Mouse (Mus musculus) limb, embryonic 12.5 days (tissue): ENCODE results near the gene Tjp2. TPM values are rescaled to one million over a fixed set of nuclear protein-coding genes. Genes with fewer than 3 reads are reported as not detected.

Experiments used
- ATAC-seq: fragments of 200-750 bp; cut with Nextera tagmentation; 2 replicates; pipeline ENCODE4 v1.8.0; 2017; ENCODE audit warnings: low read depth, moderate TSS enrichment; ENCODE audit not compliant: insufficient number of reproducible peaks, insufficient read depth, low FRiP score, low TSS enrichment
- H3K27ac ChIP-seq: fragments of 300-500 bp; sonication (generic); 2 replicates; pipeline ENCODE4 v1.5.1; 2016; ENCODE audit warnings: mild to moderate bottlenecking, moderate library complexity
- H3K27me3 ChIP-seq: fragments of 300-500 bp; sonication (generic); 2 replicates; pipeline ENCODE4 v1.6.1; 2016; ENCODE audit warnings: mild to moderate bottlenecking, moderate library complexity
- H3K36me3 ChIP-seq: fragments of 300-500 bp; sonication (generic); 2 replicates; pipeline ENCODE4 v1.6.1; 2016; ENCODE audit warnings: mild to moderate bottlenecking, moderate library complexity
- H3K4me1 ChIP-seq: fragments of 300-500 bp; sonication (generic); replicated peaks from 2 replicates; pipeline ENCODE4 v1.6.1; 2016
- H3K4me2 ChIP-seq: fragments of 300-500 bp; sonication (generic); 2 replicates; pipeline ENCODE4 v1.6.1; 2016; ENCODE audit warnings: mild to moderate bottlenecking, moderate library complexity
- H3K4me3 ChIP-seq: fragments of 300-500 bp; sonication (generic); replicated peaks from 2 replicates; pipeline ENCODE4 v1.5.1; 2016; ENCODE audit warnings: mild to moderate bottlenecking
- H3K9ac ChIP-seq: fragments of 300-500 bp; sonication (generic); replicated peaks from 2 replicates; pipeline ENCODE4 v1.6.1; 2016; ENCODE audit warnings: mild to moderate bottlenecking, moderate library complexity
- H3K9me3 ChIP-seq: fragments of 300-500 bp; sonication (generic); 2 replicates; pipeline ENCODE4 v1.6.1; 2016; ENCODE audit warnings: mild to moderate bottlenecking, moderate library complexity
- WGBS: fragments of 180-500 bp; shearing (Covaris S2); methylation state at CpG from one replicate; pipeline ENCODE4 v1.1.7; 2016; 5-methylcytosine and 5-hydroxymethylcytosine counted together
- polyA plus RNA-seq: library from polyadenylated mRNA; unstranded; fragments of >200 nt; fragmentation: Nextera tagmentation; extraction: Ambion mirVana; gene quantifications from 2 replicates; pipeline ENCODE4 v1.2.1, GENCODE M21; 2016

Gene Tjp2
- polyA plus RNA-seq, 1 experiment from 2014 or later, result 28.6 TPM

DNA sequence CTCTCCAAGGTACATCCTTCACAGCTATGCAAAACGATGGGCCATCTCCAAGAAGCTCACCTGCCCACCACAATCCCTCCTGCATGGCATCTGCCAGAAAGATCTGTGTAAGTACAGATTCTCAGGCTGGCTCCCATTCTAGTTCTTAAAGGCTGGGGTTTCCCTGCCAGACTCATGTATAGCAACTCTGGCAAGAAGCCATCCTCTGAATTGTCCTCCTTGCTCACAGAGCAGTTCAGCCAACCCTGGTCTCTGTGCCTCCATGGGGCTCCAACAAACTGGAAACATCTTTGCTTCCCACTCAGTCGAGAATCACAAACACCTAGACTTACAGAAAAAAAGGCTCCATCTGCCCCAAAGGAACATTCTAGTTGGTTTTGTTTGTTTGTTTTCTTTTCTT is 139.5 kb downstream of the Tjp2 start:
- Histone ChIP-seq H3K9me3 (no peaks in the 10 kb centered on the region), H3K4me1 (no peaks in the 10 kb centered on the region), H3K9ac (no peak overlapping the region), H3K36me3 (no peaks in the 10 kb centered on the region), H3K27ac (no peak overlapping the region), H3K4me3 (no peak overlapping the region), H3K4me2 (no peak overlapping the region), H3K27me3 (no peaks in the 10 kb centered on the region)
- ATAC-seq, result no peak
- 85% methylated on average over 2 of the region's 2 CpGs for WGBS

DNA sequence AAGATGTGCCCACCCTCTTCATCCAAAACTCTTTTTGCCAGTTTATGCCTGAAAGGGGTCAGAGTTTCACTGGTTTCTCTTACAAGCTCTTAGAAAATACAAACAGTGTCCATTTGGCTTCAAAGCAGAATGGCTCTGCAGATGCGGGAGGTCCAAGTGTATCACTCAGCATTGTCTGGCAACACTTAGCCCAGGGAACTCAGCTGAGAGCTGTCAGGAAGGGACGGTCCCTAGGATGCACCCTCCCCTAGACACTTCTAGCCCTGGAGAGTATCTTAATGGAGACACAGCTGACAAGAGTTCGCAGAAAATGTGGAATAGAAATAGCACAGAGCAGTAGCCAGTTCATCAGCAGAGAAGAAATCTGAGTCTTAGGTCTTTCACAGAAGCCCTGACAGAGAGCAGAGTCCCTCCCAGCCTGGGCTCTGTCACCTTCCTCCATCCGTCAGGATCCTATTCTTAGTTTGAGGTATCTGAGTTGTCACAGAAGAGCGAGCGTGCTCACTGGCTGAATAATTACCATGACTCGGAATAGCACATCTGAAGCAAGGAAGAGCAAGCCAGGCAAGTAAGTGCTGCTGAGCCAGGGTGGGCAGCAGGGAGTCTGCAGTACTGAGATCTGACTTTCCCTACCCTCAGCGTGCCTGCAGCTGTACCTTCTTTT is 144.3 kb downstream of the Tjp2 start:
- Histone ChIP-seq H3K4me3 (no peak overlapping the region), H3K9ac (no peak overlapping the region), H3K27me3 (no peaks in the 10 kb centered on the region), H3K27ac (no peak overlapping the region), H3K4me2 (no peak overlapping the region), H3K9me3 (no peaks in the 10 kb centered on the region), H3K36me3 (no peaks in the 10 kb centered on the region), H3K4me1 (no peaks in the 10 kb centered on the region)
- 55% methylated on average over 8 of the region's 8 CpGs for WGBS
- no peak for ATAC-seq

DNA sequence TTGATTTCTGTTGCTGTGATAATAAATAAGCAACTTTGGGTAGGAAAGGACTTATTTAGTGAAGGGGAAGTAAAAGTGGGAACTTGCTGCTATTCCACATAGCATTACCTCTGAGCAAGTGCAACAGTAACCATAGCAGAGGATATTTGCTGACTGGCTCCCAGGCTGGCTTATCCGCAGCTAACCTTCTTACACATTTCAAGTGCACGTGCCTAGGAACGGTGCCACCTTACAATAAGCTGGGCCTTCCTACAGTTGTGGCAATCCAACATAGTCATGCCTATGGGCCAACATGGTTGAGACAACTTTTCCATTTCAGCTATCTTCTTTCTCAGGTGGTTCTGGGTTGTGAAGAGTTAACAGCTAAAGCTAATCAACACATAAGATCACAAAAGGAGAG is 147.2 kb downstream of the Tjp2 start:
- Histone ChIP-seq H3K4me1 (no peaks in the 10 kb centered on the region), H3K36me3 (no peaks in the 10 kb centered on the region), H3K4me3 (no peak overlapping the region), H3K9me3 (no peaks in the 10 kb centered on the region), H3K27ac (no peak overlapping the region), H3K27me3 (no peaks in the 10 kb centered on the region), H3K9ac (no peak overlapping the region), H3K4me2 (no peak overlapping the region)
- WGBS, result 91% methylated on average over 3 of the region's 3 CpGs
- ATAC-seq, result no peak

DNA sequence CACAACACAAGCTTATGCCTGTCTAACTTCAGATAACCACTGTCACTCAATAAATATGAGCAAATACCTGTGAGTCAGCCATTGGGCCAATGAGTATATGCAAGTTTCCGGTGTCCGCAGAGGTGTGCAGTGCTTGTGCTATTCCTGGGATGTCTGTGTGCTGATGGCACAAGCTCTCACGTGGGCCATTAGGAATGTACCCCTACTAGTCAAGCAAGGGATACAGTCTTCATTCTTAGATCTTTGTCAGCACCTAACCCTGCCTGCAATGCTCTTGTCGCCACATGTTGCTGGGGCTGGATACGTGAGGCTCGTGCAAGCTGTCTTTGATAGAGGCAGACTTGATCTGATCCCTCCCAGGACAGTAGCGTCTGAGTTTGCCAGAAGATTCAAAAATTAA is 148.3 kb downstream of the Tjp2 start:
- no peak for ATAC-seq
- no peak overlapping the region for H3K4me3 ChIP-seq
- no peak overlapping the region for H3K27ac ChIP-seq
- H3K9me3 ChIP-seq, result no peaks in the 10 kb centered on the region
- H3K4me2 ChIP-seq, result no peak overlapping the region
- no peak overlapping the region for H3K9ac ChIP-seq
- no peaks in the 10 kb centered on the region for H3K36me3 ChIP-seq
- WGBS, result 86% methylated on average over 7 of the region's 7 CpGs
- no peaks in the 10 kb centered on the region for H3K4me1 ChIP-seq
- H3K27me3 ChIP-seq, result no peaks in the 10 kb centered on the region

DNA sequence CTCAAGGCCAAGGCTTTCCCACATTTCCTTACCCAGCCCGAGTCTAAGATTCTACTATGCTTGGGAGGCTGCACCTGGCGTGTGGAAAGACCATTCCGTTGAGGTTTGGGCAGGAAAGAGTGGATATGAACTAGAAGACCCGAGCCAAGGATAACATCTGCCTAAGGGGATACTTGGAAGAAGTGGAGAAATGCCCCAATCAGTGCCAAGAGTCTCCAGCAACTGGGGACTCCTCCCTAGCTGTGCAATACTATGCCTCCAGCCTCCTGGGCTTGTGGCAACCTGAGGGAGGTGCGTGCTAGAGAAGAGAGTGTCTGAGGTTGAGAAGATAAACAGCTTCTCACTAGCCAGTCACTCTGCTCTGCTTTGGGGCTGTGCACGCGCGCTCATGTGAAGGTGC is 148.9 kb downstream of the Tjp2 start:
- ATAC-seq, result no peak

DNA sequence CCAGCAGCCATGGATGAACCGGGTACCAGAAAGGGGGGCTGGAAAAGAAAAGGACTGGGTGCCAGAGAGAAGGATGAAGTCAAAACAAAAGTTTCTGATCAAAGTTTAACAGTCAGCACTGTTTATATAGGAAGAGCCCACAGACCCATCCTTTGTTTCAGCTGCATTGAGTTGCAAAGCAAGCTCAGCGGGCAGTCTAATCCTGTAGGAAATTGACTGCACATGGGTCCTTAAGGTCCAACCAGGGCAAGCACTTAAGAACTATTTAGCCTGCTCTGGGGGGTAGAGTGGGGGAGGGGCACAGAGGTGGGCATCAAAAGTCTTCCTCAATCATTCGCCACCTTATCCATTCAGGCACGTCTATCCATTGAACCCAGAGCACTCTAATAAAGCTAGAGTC is 151.7 kb downstream of the Tjp2 start:
- Histone ChIP-seq H3K27ac (no peak overlapping the region), H3K27me3 (no peaks in the 10 kb centered on the region), H3K36me3 (no peaks in the 10 kb centered on the region), H3K9ac (no peak overlapping the region), H3K4me2 (no peak overlapping the region), H3K4me1 (no peaks in the 10 kb centered on the region), H3K9me3 (no peaks in the 10 kb centered on the region), H3K4me3 (no peak overlapping the region)
- no peak for ATAC-seq
- WGBS, result 62% methylated on average over 4 of the region's 4 CpGs

More for the DNA sequence above, 148.9 kb downstream of the Tjp2 start:
- H3K4me2 ChIP-seq, result no peak overlapping the region
- H3K27me3 ChIP-seq, result no peaks in the 10 kb centered on the region
- H3K27ac ChIP-seq, result no peak overlapping the region
- H3K4me3 ChIP-seq, result no peak overlapping the region
- no peak overlapping the region for H3K9ac ChIP-seq
- H3K4me1 ChIP-seq, result no peaks in the 10 kb centered on the region
- H3K36me3 ChIP-seq, result no peaks in the 10 kb centered on the region
- 83% methylated on average over 8 of the region's 8 CpGs for WGBS
- H3K9me3 ChIP-seq, result no peaks in the 10 kb centered on the region

DNA sequence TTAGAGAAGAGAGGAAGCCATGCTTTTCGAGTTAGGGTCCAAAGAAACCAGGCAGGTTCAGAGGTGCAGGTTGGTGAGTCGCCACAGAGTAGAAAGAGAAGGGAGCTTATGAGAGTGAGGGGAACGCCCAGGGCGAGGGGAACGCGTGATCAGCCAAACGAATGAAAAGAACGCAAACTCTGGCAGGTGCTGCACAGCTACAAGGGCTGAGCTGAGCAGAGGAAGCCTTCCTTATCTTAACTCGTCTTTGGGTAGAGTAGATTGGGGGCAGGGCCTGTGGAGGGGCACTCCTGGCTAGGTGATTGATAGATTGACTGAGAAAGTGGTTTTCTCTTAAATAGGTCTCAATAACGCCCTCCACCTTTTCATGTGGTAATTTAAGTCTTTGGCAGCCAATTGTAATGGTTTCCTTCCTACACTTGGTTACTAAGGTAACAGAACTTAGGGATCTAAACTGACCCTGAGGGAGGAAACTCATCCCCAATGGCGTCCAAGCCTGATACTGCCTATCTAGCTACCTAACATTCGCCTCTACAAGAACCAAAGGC is 160.4 kb downstream of the Tjp2 start:
- H3K4me2 ChIP-seq, result no peak overlapping the region
- no peak overlapping the region for H3K4me3 ChIP-seq
- H3K36me3 ChIP-seq, result no peaks in the 10 kb centered on the region
- WGBS, result 46% methylated on average over 12 of the region's 12 CpGs
- H3K9ac ChIP-seq, result no peak overlapping the region
- no peak overlapping the region for H3K27ac ChIP-seq
- H3K27me3 ChIP-seq, result no peaks in the 10 kb centered on the region
- no peaks in the 10 kb centered on the region for H3K4me1 ChIP-seq
- ATAC-seq, result no peak
- no peaks in the 10 kb centered on the region for H3K9me3 ChIP-seq

DNA sequence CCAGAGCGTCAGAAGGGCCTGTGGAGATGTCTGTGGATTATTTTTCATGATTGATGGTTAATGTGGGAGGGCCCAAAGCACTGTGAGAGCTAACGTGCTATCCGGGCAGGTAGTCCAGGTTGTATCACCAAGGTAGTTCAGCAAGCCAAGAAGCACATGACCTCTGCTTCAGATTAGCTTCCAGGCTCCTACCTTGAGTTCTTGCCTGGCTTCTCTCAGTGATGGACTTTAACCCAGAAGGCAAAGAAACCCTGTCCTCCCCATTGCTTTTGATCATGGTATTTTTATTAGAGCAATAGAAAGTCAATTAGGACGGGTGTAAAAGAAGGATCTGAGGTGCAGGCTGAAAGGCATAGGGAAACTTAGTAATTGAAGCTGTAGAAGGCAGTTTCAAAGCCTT is 161.2 kb downstream of the Tjp2 start:
- Histone ChIP-seq H3K9ac (no peak overlapping the region), H3K27ac (no peak overlapping the region), H3K4me2 (no peak overlapping the region), H3K9me3 (no peaks in the 10 kb centered on the region), H3K36me3 (no peaks in the 10 kb centered on the region), H3K4me1 (no peaks in the 10 kb centered on the region), H3K4me3 (no peak overlapping the region), H3K27me3 (no peaks in the 10 kb centered on the region)
- no peak for ATAC-seq
- 54% methylated on average over 4 of the region's 4 CpGs for WGBS

DNA sequence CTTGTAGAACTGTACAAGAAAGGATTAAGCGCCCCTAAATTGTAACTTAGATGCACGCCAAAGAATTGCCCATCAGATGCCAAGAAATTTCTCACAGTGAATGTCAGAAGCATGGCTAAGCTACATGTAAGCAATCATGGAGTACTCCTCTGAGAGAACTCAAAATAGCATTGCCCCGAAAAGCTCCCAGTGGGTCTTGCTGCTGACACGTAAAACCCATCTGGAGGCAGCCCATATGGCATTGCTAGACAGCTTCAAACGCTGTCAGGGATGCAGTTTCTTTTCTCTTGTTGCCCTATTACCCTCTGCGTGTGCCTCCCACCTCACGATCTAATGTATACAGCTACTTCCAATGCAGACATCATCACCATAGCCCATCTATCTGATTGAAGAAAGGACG is 166.0 kb downstream of the Tjp2 start:
- H3K9ac ChIP-seq, result no peak overlapping the region
- 79% methylated on average over 8 of the region's 8 CpGs for WGBS
- no peak overlapping the region for H3K27ac ChIP-seq
- no peaks in the 10 kb centered on the region for H3K27me3 ChIP-seq
- H3K9me3 ChIP-seq, result no peaks in the 10 kb centered on the region
- ATAC-seq, result no peak
- H3K36me3 ChIP-seq, result no peaks in the 10 kb centered on the region
- no peak overlapping the region for H3K4me2 ChIP-seq
- no peak overlapping the region for H3K4me3 ChIP-seq
- peaks cover 5% of the 10 kb centered on the region; the same call in 1 of the 2 replicates for H3K4me1 ChIP-seq

DNA sequence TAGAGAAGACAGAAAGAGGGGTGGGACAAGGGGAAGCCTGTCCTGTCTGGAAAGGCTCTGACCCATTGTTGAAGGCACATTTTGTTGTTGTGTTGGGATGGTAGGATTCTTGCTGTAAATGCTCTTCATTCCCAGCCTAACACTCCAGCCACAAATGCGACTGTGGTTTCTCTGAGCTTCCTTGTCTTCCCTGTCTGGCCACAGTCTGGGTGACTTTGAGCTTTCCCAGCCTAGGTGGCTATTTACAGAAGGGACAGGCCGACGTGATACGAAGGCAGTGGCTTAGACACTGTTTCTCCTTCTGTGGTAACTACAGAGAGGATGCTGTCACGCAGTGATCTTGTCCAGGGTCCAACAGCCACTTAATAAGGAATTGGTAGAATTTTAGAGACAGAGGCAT is 166.8 kb downstream of the Tjp2 start:
- ATAC-seq, result no peak
- Histone ChIP-seq H3K4me2 (no peak overlapping the region), H3K9me3 (no peaks in the 10 kb centered on the region), H3K4me3 (no peak overlapping the region), H3K27me3 (no peaks in the 10 kb centered on the region), H3K4me1 (peaks cover 5% of the 10 kb centered on the region; the same call in 1 of the 2 replicates), H3K9ac (no peak overlapping the region), H3K36me3 (no peaks in the 10 kb centered on the region), H3K27ac (no peak overlapping the region)
- WGBS, result 71% methylated on average over 5 of the region's 5 CpGs

DNA sequence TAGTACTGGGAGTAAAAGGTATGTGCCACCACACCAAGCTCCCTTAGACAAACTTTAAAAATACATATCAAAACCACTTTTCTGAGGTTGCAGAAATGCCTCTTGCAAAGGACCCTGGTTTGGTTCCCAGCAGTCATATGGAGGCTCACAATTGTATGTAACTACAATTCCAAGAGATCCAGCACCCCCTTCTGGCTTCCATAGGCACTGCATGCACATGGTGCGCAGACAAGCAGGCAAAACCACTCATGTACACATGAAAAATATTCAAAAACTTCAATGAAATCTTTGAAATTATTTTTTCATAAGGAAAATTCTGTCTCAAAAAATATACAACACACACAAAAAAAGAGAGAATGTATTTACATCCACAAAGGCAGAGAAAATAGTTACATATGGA is 167.9 kb downstream of the Tjp2 start:
- no peaks in the 10 kb centered on the region for H3K36me3 ChIP-seq
- 93% methylated on average over 1 of the region's 1 CpGs for WGBS
- H3K9me3 ChIP-seq, result no peaks in the 10 kb centered on the region
- no peaks in the 10 kb centered on the region; the same call in 1 of the 2 replicates for H3K27me3 ChIP-seq
- no peak overlapping the region for H3K27ac ChIP-seq
- no peak overlapping the region for H3K4me3 ChIP-seq
- no peak overlapping the region for H3K4me2 ChIP-seq
- peaks cover 5% of the 10 kb centered on the region; the same call in 1 of the 2 replicates for H3K4me1 ChIP-seq
- no peak overlapping the region for H3K9ac ChIP-seq
- no peak for ATAC-seq

DNA sequence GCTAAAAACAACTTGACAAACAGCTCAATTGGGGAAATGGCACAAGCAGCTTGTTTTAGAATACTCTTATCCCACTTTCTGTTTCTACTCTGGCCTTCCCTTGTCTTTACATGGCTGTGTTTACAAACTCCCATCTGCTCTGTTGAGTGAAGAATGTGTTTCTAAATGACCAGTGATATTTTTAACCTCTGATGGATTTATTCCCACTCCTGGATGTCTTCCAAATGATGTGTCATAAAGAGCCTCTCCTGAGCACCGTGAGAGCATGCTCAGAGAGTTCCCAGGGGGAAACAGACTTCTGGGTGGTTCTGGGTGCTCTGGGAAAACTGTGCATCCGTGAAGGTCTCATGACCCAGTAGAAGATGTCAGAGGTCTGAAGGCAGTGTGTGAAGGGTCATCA is 169.9 kb downstream of the Tjp2 start:
- Histone ChIP-seq H3K9ac (no peak overlapping the region), H3K9me3 (no peaks in the 10 kb centered on the region)

More for the DNA sequence above, 169.9 kb downstream of the Tjp2 start:
- WGBS, result 56% methylated on average over 2 of the region's 2 CpGs
- H3K27ac ChIP-seq, result no peak overlapping the region
- no peaks in the 10 kb centered on the region; the same call in 1 of the 2 replicates for H3K27me3 ChIP-seq
- no peak overlapping the region for H3K4me3 ChIP-seq
- no peak for ATAC-seq
- no peak overlapping the region for H3K4me2 ChIP-seq
- peaks cover 5% of the 10 kb centered on the region; the same call in 1 of the 2 replicates for H3K4me1 ChIP-seq
- H3K36me3 ChIP-seq, result no peaks in the 10 kb centered on the region
